Mouse (Mus musculus): Measurements from ENCODE around the gene Ciao2b. TPM values are rescaled to one million over a fixed set of nuclear protein-coding genes. Genes with fewer than 3 reads are reported as not detected.

Ciao2b gene
- polyA plus RNA-seq, 1 experiment from 2014 or later, result 96.9 TPM

Other genes starting within 250 kb of the Ciao2b start
- 2.8 and 3.2 TPM in 2 replicates for gene Cmtm4, start 246.2 kb downstream of the Ciao2b start, polyA plus RNA-seq (2014; fragmentation: Nextera tagmentation; extraction: Ambion mirVana)
- 78.2 and 82.2 TPM in 2 replicates for gene Dync1li2, start 198.9 kb downstream of the Ciao2b start, polyA plus RNA-seq (2014; fragmentation: Nextera tagmentation; extraction: Ambion mirVana)
- 0.25 and 0.34 TPM in 2 replicates for gene Terb1, start 132.1 kb downstream of the Ciao2b start, polyA plus RNA-seq (2014; fragmentation: Nextera tagmentation; extraction: Ambion mirVana)
- 119 and 125 TPM in 2 replicates for gene Nae1, start 107.3 kb downstream of the Ciao2b start, polyA plus RNA-seq (2014; fragmentation: Nextera tagmentation; extraction: Ambion mirVana)
- 1.2 and 1.4 TPM in 2 replicates for gene Car7, start 107.3 kb downstream of the Ciao2b start, polyA plus RNA-seq (2014; fragmentation: Nextera tagmentation; extraction: Ambion mirVana)
- 17.8 and 20.0 TPM in 2 replicates for gene Pdp2, start 50.5 kb downstream of the Ciao2b start, polyA plus RNA-seq (2014; fragmentation: Nextera tagmentation; extraction: Ambion mirVana)
- gene Cdh16, start 17.6 kb downstream of the Ciao2b start, polyA plus RNA-seq (2014; fragmentation: Nextera tagmentation; extraction: Ambion mirVana), result 0.80 TPM in 1 of 2 replicates, not detected in the other
- 2.9 and 4.3 TPM in 2 replicates for gene Rrad, start 10.6 kb downstream of the Ciao2b start, polyA plus RNA-seq (2014; fragmentation: Nextera tagmentation; extraction: Ambion mirVana)
- not detected in 2 replicates for gene Ces2a, start 92.0 kb upstream of the Ciao2b start, polyA plus RNA-seq (2014; fragmentation: Nextera tagmentation; extraction: Ambion mirVana)
- gene Ces2b, start 189.6 kb upstream of the Ciao2b start, polyA plus RNA-seq (2014; fragmentation: Nextera tagmentation; extraction: Ambion mirVana), result 0.12 TPM in 1 of 2 replicates, not detected in the other
- gene Ces2c, start 205.1 kb upstream of the Ciao2b start, polyA plus RNA-seq (2014; fragmentation: Nextera tagmentation; extraction: Ambion mirVana), result not detected in 2 replicates